Comparison of ENCODE assay signal across 8 mouse cellular contexts in genomic region chr16:35871048-35871851, GRCm38 (mm10). TPM values are rescaled to one million over a fixed set of nuclear protein-coding genes. Genes with fewer than 3 reads are reported as not detected.
DNase-seq lines count a peak whose midpoint lies in the region; ATAC-seq lines count a peak whose summit lies in the region.

Gene Parp14, minus strand, starts transcription at chr16:35871544.

- no peak for DNase-seq in cerebellum, adult 11-12 months
- peak; percentile 69 for DNase-seq in adrenal gland, adult 2 months
- peak; percentile 57 for DNase-seq in hindbrain, embryonic 11.5 days (ENCODE audit: low spot score)

- H3K36me3 ChIP-seq in forebrain, embryonic 12.5 days (replicated peaks) = no peaks in the 10 kb centered on the region
- no peaks in the 10 kb centered on the region for H3K36me3 ChIP-seq in hindbrain, embryonic 11.5 days (ENCODE audit: control insufficient read depth, insufficient read depth, low read length)
- H3K36me3 ChIP-seq in limb, embryonic 13.5 days = no peaks in the 10 kb centered on the region
- no peaks in the 10 kb centered on the region for H3K36me3 ChIP-seq in midbrain, embryonic 12.5 days
- no peaks in the 10 kb centered on the region for H3K36me3 ChIP-seq in stomach, embryonic 15.5 days

- H3K4me2 ChIP-seq in forebrain, embryonic 12.5 days = peak within 1 kb of the TSS; percentile 97
- H3K4me2 ChIP-seq in hindbrain, embryonic 11.5 days (replicated peaks; ENCODE audit: low read depth, low read length) = peak within 1 kb of the TSS; percentile 97
- H3K4me2 ChIP-seq in limb, embryonic 13.5 days (replicated peaks) = peak within 1 kb of the TSS; percentile 95
- peak within 1 kb of the TSS; percentile 78 for H3K4me2 ChIP-seq in midbrain, embryonic 12.5 days (replicated peaks)
- peak within 1 kb of the TSS; percentile 76 for H3K4me2 ChIP-seq in stomach, embryonic 15.5 days

- 0 out of 2 replicates have a peak, but pooled peaks cover 4% of the 10 kb centered on the region for H3K9me3 ChIP-seq in forebrain, embryonic 12.5 days
- H3K9me3 ChIP-seq in hindbrain, embryonic 11.5 days (ENCODE audit: control insufficient read depth, low read length) = no peaks in the 10 kb centered on the region
- H3K9me3 ChIP-seq in limb, embryonic 13.5 days = no peaks in the 10 kb centered on the region
- 0 out of 2 replicates have a peak, but pooled peaks cover 3% of the 10 kb centered on the region for H3K9me3 ChIP-seq in midbrain, embryonic 12.5 days
- H3K9me3 ChIP-seq in stomach, embryonic 15.5 days = no peaks in the 10 kb centered on the region

- ATAC-seq in cerebellum, adult (ENCODE audit: insufficient number of reproducible peaks, low FRiP score, low TSS enrichment) = 0 out of 2 replicates have a peak, but pooled peaks have one; percentile 61
- ATAC-seq in forebrain, embryonic 12.5 days (ENCODE audit: low FRiP score) = no peak
- ATAC-seq in hindbrain, embryonic 11.5 days (ENCODE audit: low FRiP score) = 0 out of 2 replicates have a peak, but pooled peaks have one; percentile 19
- ATAC-seq in limb, embryonic 13.5 days (ENCODE audit: low FRiP score, low read depth) = peak; percentile 36; the same call in 1 of the 2 replicates
- peak; percentile 56; the same call in 1 of the 2 replicates for ATAC-seq in midbrain, embryonic 12.5 days (ENCODE audit: low FRiP score, low read depth)
- peak; percentile 79 for ATAC-seq in stomach, embryonic 15.5 days (ENCODE audit: insufficient read depth, low FRiP score, low read depth)

- H3K27me3 ChIP-seq in forebrain, embryonic 12.5 days = peaks cover 42% of the 10 kb centered on the region
- peaks cover 11% of the 10 kb centered on the region for H3K27me3 ChIP-seq in hindbrain, embryonic 11.5 days (ENCODE audit: control insufficient read depth, insufficient read depth, low read length)
- peaks cover 34% of the 10 kb centered on the region for H3K27me3 ChIP-seq in limb, embryonic 13.5 days
- peaks cover 51% of the 10 kb centered on the region for H3K27me3 ChIP-seq in midbrain, embryonic 12.5 days
- no peaks in the 10 kb centered on the region for H3K27me3 ChIP-seq in stomach, embryonic 15.5 days (replicated peaks)

- H3K9ac ChIP-seq in forebrain, embryonic 12.5 days = peak within 1 kb of the TSS; percentile 59
- H3K9ac ChIP-seq in hindbrain, embryonic 11.5 days (ENCODE audit: low read depth, low read length) = peak within 1 kb of the TSS; percentile 37; the same call in 1 of the 2 replicates
- peak within 1 kb of the TSS; percentile 76 for H3K9ac ChIP-seq in limb, embryonic 13.5 days
- H3K9ac ChIP-seq in midbrain, embryonic 12.5 days (replicated peaks) = peak within 1 kb of the TSS; percentile 58
- H3K9ac ChIP-seq in stomach, embryonic 15.5 days = peak within 1 kb of the TSS; percentile 60

- 1% methylated on average over 37 of the region's 38 CpGs for WGBS in forebrain, embryonic 12.5 days
- WGBS in hindbrain, embryonic 11.5 days = under 1% methylated on average over 38 of the region's 38 CpGs
- 1% methylated on average over 38 of the region's 38 CpGs for WGBS in limb, embryonic 13.5 days
- WGBS in midbrain, embryonic 12.5 days = 2% methylated on average over 38 of the region's 38 CpGs
- 1% methylated on average over 37 of the region's 38 CpGs for WGBS in stomach, embryonic 15.5 days

- H3K4me3 ChIP-seq in forebrain, embryonic 12.5 days (replicated peaks) = peak within 1 kb of the TSS; percentile 56
- H3K4me3 ChIP-seq in hindbrain, embryonic 11.5 days (ENCODE audit: low read depth, low read length) = peak within 1 kb of the TSS; percentile 59
- peak within 1 kb of the TSS; percentile 66 for H3K4me3 ChIP-seq in limb, embryonic 13.5 days
- peak within 1 kb of the TSS; percentile 52 for H3K4me3 ChIP-seq in midbrain, embryonic 12.5 days
- H3K4me3 ChIP-seq in stomach, embryonic 15.5 days (replicated peaks) = peak within 1 kb of the TSS; percentile 75

- no peak within 1 kb of the TSS for H3K27ac ChIP-seq in forebrain, embryonic 12.5 days
- H3K27ac ChIP-seq in hindbrain, embryonic 11.5 days (ENCODE audit: low read depth, low read length) = no peak within 1 kb of the TSS
- H3K27ac ChIP-seq in limb, embryonic 13.5 days = no peak within 1 kb of the TSS
- H3K27ac ChIP-seq in midbrain, embryonic 12.5 days (replicated peaks) = no peak within 1 kb of the TSS
- no peak within 1 kb of the TSS for H3K27ac ChIP-seq in stomach, embryonic 15.5 days

- H3K4me1 ChIP-seq in forebrain, embryonic 12.5 days = peaks cover 8% of the 10 kb centered on the region
- no peaks in the 10 kb centered on the region for H3K4me1 ChIP-seq in hindbrain, embryonic 11.5 days (replicated peaks; ENCODE audit: control insufficient read depth, insufficient read depth, low read length)
- H3K4me1 ChIP-seq in limb, embryonic 13.5 days = peaks cover 12% of the 10 kb centered on the region
- H3K4me1 ChIP-seq in midbrain, embryonic 12.5 days = peaks cover 14% of the 10 kb centered on the region
- H3K4me1 ChIP-seq in stomach, embryonic 15.5 days = 0 out of 2 replicates have a peak, but pooled peaks cover 4% of the 10 kb centered on the region

RNA-seq across cellular contexts. Expression of gene Parp14, which starts in this region (rescaled TPM):
- total RNA-seq in adrenal gland, adult 2 months (2021) = 10 to 100 TPM; 10.4 to 10.5 TPM
- polyA plus RNA-seq in adrenal gland, adult 2 months (2012; rRNA removed) = 1.9 and 2.3 TPM in 2 replicates
- polyA plus RNA-seq in forebrain, embryonic 12.5 days (2016; fragmentation: Nextera tagmentation; extraction: Ambion mirVana) = 0.15 and 0.28 TPM in 2 replicates
- 0.25 and 0.47 TPM in 2 replicates for polyA plus RNA-seq in hindbrain, embryonic 11.5 days (2014; fragmentation: Nextera tagmentation; extraction: Ambion mirVana)
- polyA plus RNA-seq in limb, embryonic 13.5 days (2015; fragmentation: Nextera tagmentation; extraction: Ambion mirVana) = 0.57 and 0.59 TPM in 2 replicates
- 0.30 and 0.45 TPM in 2 replicates for polyA plus RNA-seq in midbrain, embryonic 12.5 days (2016; fragmentation: Nextera tagmentation; extraction: Ambion mirVana)
- 1.8 and 2.3 TPM in 2 replicates for polyA plus RNA-seq in stomach, embryonic 15.5 days (2015; fragmentation: Nextera tagmentation; extraction: Ambion mirVana)

Comparison
In these comparisons a context has a peak if more than half of its experiments do, and no peak if none do; other contexts are left out.
1. Peak in DNase-seq, ATAC-seq, H3K4me3 ChIP-seq, H3K9ac ChIP-seq and H3K4me2 ChIP-seq in hindbrain, embryonic 11.5 days; RNA of the gene not detected or under 1 TPM.
2. Peak in ATAC-seq, H3K4me3 ChIP-seq, H3K9ac ChIP-seq and H3K4me2 ChIP-seq in limb, embryonic 13.5 days; RNA of the gene not detected or under 1 TPM.
3. Peak in ATAC-seq, H3K4me3 ChIP-seq, H3K9ac ChIP-seq and H3K4me2 ChIP-seq in midbrain, embryonic 12.5 days; RNA of the gene not detected or under 1 TPM.